In genomic region chr3:101690779-101691178, GRCm38 (mm10) we compare ENCODE assay signal across 15 mouse cellular contexts.
A peak's percentile ranks its signal among the peaks of the same experiment; 100 is the strongest.
DNase-seq lines count a peak whose midpoint lies in the region; ATAC-seq and TF ChIP-seq lines count a peak whose summit lies in the region.
"Had no signal": no experiment of that assay in that cellular context is flagged by ENCODE, and none has a peak within 500 bp of the region (broad histone marks: within the 10 kb centered on the region; RNA-seq: fewer than 3 reads in every experiment).

No protein-coding gene starts in this region.

- TF ChIP-seq POLR2A in cerebellum, adult 2 months (IDR thresholded peaks at IDR 0.05; ENCODE audit: borderline replicate concordance, insufficient read depth, low read length), result no peak

- TF ChIP-seq CTCF in cerebellum, adult 2 months (IDR thresholded peaks at IDR 0.05; ENCODE audit: borderline replicate concordance, insufficient read depth, low read depth, low read length), result no peak

- H3K27me3 ChIP-seq in cerebellum, adult 2 months (ENCODE audit: control insufficient read depth, insufficient read depth, low read length), result no peaks in the 10 kb centered on the region
- H3K27me3 ChIP-seq: embryonic facial prominence, embryonic 13.5 days; embryonic facial prominence, embryonic 15.5 days; forebrain, embryonic 12.5 days had no signal

- WGBS in cerebellum, adult 2 months, result 46% methylated on average over 2 of the region's 2 CpGs

- peak overlapping the region; percentile 91 for H3K27ac ChIP-seq in cerebellum, adult 2 months (ENCODE audit: insufficient read depth, low read length)
- H3K27ac ChIP-seq: embryonic facial prominence, embryonic 13.5 days; embryonic facial prominence, embryonic 15.5 days; forebrain, embryonic 10.5 days; forebrain, embryonic 12.5 days had no signal

- H3K4me1 ChIP-seq in cerebellum, adult 2 months (ENCODE audit: control insufficient read depth, insufficient read depth, low read length), result peaks cover 42% of the 10 kb centered on the region
- H3K4me1 ChIP-seq: embryonic facial prominence, embryonic 13.5 days; embryonic facial prominence, embryonic 15.5 days; forebrain, embryonic 10.5 days; forebrain, embryonic 12.5 days had no signal

- ATAC-seq in cerebellum, adult (ENCODE audit: insufficient number of reproducible peaks, low FRiP score, low TSS enrichment), result no peak
- ATAC-seq: forebrain, embryonic 14.5 days; forebrain, embryonic 16.5 days had no signal

- DNase-seq in cerebellum, adult 2 months, result peak in 1 of 2 experiments; percentile 25
- peak; percentile 65 for DNase-seq in cerebellum, adult 9-11 months
- DNase-seq in cerebellum, adult 11 months, result no peak
- DNase-seq: adrenal gland, adult 2 months; adrenal gland, postnatal 10 days; adrenal gland, postnatal 25 days; embryo, embryonic 11 days had no signal

- H3K4me3 ChIP-seq in cerebellum, adult 2 months (replicated peaks; ENCODE audit: insufficient read depth, low read depth, low read length), result no peak overlapping the region
- H3K4me3 ChIP-seq: embryonic facial prominence, embryonic 13.5 days; embryonic facial prominence, embryonic 15.5 days; erythroblast, embryonic 14.5 days; forebrain, embryonic 10.5 days; forebrain, embryonic 12.5 days had no signal
